Mouse (Mus musculus) left cerebral cortex, postnatal 36 days (tissue): ENCODE measurements around the gene Gse1. TPM values are rescaled to one million over a fixed set of nuclear protein-coding genes. Genes with fewer than 3 reads are reported as not detected.
A peak's percentile ranks its signal among the peaks of the same experiment; 100 is the strongest.

Source experiments
- DNase-seq, 2 experiments: peaks; one replicate each; pipeline ENCODE4 v3.0.0; 2021 to 2022; ENCODE audit warnings: low spot score in 2 of 2, mixed read lengths in 1 of 2
- intact Hi-C: fragments of 180-260 bp; cut with DNase I; formaldehyde crosslinking; loops from one replicate; pipeline ENCODE4 v1.15.1; 2025
- total RNA-seq, 2 experiments: library from RNA; stranded (reverse); gene quantifications; 2 replicates each; pipeline ENCODE4 v1.2.3; 2021

The Gse1 gene
- total RNA-seq, 2 experiments from 2014 or later, result 64.1 to 87.6 TPM

- intact Hi-C loops, result no loop called here
Observed at GRCm38 (mm10) chr8:120473729-120474364, 245.6 kb downstream of the Gse1 start.

GRCm38 (mm10) chr8:120474496-120475235 is 246.4 kb downstream of the Gse1 start:
- no peak for DNase-seq
- intact Hi-C loops, result no loop called here

More at GRCm38 (mm10) chr8:120473729-120474364, 245.6 kb downstream of the Gse1 start:
- DNase-seq, result no peak

GRCm38 (mm10) chr8:120475462-120476201 is 247.4 kb downstream of the Gse1 start:
- intact Hi-C loops, result no loop called here
- DNase-seq, result no peak

GRCm38 (mm10) chr8:120476711-120477575 is 248.7 kb downstream of the Gse1 start:
- DNase-seq, result no peak
- intact Hi-C loops, result no loop called here

GRCm38 (mm10) chr8:120478754-120479153 is 250.5 kb downstream of the Gse1 start:
- intact Hi-C loops, result no loop called here
- no peak for DNase-seq

- intact Hi-C loops, result no loop called here
Observed at GRCm38 (mm10) chr8:120479691-120480090, 251.4 kb downstream of the Gse1 start.

GRCm38 (mm10) chr8:120482015-120482689 is 253.9 kb downstream of the Gse1 start:
- DNase-seq, result no peak
- intact Hi-C loops, result no loop called here

More at GRCm38 (mm10) chr8:120479691-120480090, 251.4 kb downstream of the Gse1 start:
- no peak for DNase-seq

GRCm38 (mm10) chr8:120484460-120484859 is 256.2 kb downstream of the Gse1 start:
- DNase-seq, result peak; percentile 74 to 79
- intact Hi-C loops, result no loop called here

GRCm38 (mm10) chr8:120485116-120485515 is 256.9 kb downstream of the Gse1 start:
- intact Hi-C loops, result loop anchor here (5.0 kb wide), 1 partner anchor 68 kb away; no protein-coding TSS in a partner anchor
- DNase-seq, result no peak

- no peak for DNase-seq
- intact Hi-C loops, result loop anchor here (5.0 kb wide), 1 partner anchor 69 kb away; no protein-coding TSS in a partner anchor
Observed at GRCm38 (mm10) chr8:120485551-120486476, 257.6 kb downstream of the Gse1 start.

- DNase-seq, result peak; percentile 69 to 71
- intact Hi-C loops, result loop anchor here (5.0 kb wide), 1 partner anchor 69 kb away; no protein-coding TSS in a partner anchor
Observed at GRCm38 (mm10) chr8:120486477-120487376, 258.5 kb downstream of the Gse1 start.

- intact Hi-C loops, result loop anchor here (5.0 kb wide), 1 partner anchor 70 kb away; no protein-coding TSS in a partner anchor
- no peak for DNase-seq
Observed at GRCm38 (mm10) chr8:120487377-120487728, 259.1 kb downstream of the Gse1 start.

- intact Hi-C loops, result loop anchor here (2.0 to 5.0 kb wide), 3 partner anchors 49 to 71 kb away; no protein-coding TSS in a partner anchor
- peak; percentile 72 to 76 for DNase-seq
Observed at GRCm38 (mm10) chr8:120487729-120488510, 259.7 kb downstream of the Gse1 start.

GRCm38 (mm10) chr8:120488636-120489131 is 260.4 kb downstream of the Gse1 start:
- intact Hi-C loops, result loop anchor here (2.0 to 5.0 kb wide), 3 partner anchors 48 to 71 kb away; no protein-coding TSS in a partner anchor
- peak in 1 of 2 experiments; percentile 41 for DNase-seq

GRCm38 (mm10) chr8:120489142-120489754 is 261.0 kb downstream of the Gse1 start:
- intact Hi-C loops, result loop anchor here (2.0 to 5.0 kb wide), 3 partner anchors 48 to 72 kb away; no protein-coding TSS in a partner anchor
- peak; percentile 63 to 67 for DNase-seq
